Mouse (Mus musculus) CD4-positive, CD25-positive, alpha-beta regulatory T cell, adult 4 months (primary cell): ENCODE data around the gene Sim2. TPM values are rescaled to one million over a fixed set of nuclear protein-coding genes. Genes with fewer than 3 reads are reported as not detected.

Experiments
- ATAC-seq: one replicate; pipeline ENCODE4 v1.8.0; 2017
- polyA plus RNA-seq, 2 experiments: library from polyadenylated mRNA; unstranded; fragments of 100-300 nt; shearing (Covaris generic); gene quantifications; one replicate each; pipeline ENCODE4 v1.2.1; 2017

Gene Sim2
- polyA plus RNA-seq, 2 experiments from 2014 or later = not detected

DNA sequence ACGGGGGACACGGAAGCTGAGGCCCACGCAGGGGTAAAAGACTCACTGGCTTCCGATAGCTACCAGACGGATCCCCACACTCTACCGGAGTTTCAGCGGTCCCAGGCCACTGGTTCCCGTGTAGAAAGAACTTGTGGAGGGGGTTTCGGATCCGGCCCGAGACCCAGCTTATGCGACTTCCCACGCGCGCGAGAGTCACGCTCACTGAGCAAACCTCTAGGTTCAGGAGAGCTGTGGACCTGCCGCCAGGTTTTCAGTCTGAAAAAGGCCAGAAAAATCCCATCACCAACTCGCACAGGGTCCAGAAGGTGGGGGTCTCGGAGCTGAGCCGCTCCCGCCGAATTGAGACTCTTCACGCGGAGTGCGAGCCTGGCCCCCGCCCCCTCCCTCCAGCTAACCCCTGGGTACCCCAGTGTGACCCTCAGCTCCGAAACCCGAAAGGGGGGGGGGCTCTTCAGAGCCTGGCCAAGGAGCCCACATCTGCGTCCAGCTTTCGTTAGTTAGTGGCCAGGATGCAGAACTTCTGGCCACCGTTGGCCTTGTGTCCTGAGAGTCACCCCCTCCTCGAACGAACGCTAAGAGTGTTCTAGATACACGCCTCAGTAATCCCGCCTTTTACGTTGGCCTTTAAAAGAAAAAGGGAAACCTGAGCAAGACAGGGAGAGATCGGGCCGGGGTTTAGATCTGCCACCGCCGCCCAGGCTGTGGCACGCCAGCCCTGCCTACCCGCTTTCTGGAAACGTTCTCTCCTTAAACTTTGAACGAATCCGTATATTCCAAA is 5.5 kb upstream of the Sim2 start:
- peak; percentile 37 for ATAC-seq

- ATAC-seq = no peak
Measured at GRCm38 (mm10) chr16:94079856-94080555, 4.7 kb upstream of the Sim2 start.

- no peak for ATAC-seq
Measured at GRCm38 (mm10) chr16:94081596-94081995, 3.1 kb upstream of the Sim2 start.

GRCm38 (mm10) chr16:94081996-94082708 is 2.6 kb upstream of the Sim2 start:
- ATAC-seq = no peak

GRCm38 (mm10) chr16:94082960-94083847 is 1.5 kb upstream of the Sim2 start:
- ATAC-seq = no peak

DNA sequence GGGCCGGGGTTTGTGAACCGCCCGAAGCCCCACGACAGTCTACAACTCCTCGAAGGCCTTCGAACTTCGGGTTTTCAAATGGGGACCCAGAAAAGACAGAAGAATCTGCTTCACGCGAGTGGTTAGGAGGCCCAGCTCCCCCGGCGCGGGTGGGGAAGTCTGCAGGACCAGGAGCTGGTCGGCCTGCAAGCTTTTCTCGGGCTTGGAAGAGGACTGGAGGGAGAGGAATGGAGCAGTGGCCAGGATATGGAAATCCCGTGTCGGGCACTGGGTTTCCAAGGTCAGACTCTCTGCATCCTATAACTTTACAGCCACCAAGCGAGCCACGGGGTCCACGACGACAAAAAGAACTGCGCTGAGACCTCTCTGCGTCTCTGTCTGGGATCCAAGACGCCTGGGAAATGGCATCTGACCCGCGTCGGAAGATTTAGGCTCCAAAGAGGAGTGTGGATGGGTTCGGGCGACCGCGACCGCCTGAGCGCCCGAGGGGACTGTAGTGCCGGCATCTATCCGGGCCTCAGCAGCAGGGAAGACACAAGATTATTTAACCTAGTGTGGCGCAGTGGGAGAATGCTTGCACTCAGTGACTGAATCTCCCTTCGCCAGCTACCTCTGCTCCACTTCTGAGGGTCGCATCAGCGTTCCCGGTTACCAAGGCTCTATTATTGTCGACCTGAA is 744 bp upstream of the Sim2 start:
- ATAC-seq = no peak

DNA sequence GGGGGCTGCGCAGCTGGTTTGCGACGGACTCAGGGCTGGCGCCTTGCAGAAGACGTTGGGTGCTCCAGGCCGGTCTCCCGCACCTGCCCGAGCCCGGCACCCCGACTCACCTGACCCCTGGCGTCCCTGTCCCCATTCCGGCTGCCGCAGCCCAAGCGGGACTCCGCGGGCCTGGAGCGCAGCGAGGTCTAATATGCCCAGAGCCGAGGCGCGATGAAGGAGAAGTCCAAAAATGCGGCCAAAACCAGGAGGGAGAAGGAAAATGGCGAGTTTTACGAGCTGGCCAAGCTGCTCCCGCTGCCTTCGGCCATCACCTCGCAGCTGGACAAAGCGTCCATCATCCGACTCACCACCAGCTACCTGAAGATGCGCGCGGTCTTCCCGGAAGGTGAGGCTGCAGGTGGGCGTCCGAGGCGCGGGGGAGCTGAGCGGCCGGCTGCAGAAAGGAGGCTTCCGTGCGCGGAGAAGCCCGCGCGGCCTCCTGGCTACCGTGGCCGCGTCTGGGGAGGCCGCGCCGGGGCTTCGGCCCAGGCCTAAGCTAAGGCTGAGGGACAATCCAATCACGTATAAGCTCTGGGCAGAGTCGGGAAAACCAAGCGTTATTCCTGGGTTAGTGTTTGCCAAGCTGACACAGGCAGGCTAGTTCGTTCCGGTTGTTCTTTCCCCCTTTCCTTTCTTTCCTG is 1.0 kb downstream of the Sim2 start:
- ATAC-seq = no peak

GRCm38 (mm10) chr16:94086701-94087569 is 2.2 kb downstream of the Sim2 start:
- ATAC-seq = no peak

- ATAC-seq = no peak
Measured at GRCm38 (mm10) chr16:94087570-94088225, 3.0 kb downstream of the Sim2 start.

GRCm38 (mm10) chr16:94088226-94088748 is 3.6 kb downstream of the Sim2 start:
- ATAC-seq = no peak

- ATAC-seq = no peak
Measured at GRCm38 (mm10) chr16:94088819-94089692, 4.3 kb downstream of the Sim2 start.

DNA sequence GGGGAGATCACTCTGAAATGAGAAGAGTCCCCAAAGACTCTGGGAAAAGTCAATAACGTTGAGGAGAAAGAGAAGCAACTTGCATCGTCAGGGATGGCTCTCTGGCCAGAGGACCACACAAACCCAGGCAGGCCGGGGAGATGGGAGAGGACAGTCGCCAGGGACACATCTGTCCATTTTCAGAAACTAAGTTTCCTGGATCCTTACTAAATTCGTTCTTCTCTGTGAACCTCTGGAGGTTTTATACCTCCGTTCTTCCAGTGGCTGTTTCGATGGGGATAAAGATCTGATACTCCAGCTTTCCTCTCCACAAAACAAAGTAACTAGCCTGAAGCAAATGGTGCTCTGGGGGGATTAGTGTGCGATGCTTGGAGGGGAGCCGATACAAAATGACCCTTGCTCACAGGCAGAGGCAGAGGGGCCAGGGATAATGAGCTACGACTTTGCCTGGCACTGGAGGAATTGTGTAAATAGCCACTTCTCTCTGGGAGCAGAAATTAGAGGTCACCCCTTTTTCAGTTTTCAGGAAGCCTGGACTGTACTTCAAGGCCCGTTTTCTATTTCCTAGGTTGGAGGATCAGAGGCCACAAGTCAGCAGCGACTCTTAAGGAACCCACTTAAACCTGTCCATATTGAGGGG is 7.9 kb downstream of the Sim2 start:
- no peak for ATAC-seq

DNA sequence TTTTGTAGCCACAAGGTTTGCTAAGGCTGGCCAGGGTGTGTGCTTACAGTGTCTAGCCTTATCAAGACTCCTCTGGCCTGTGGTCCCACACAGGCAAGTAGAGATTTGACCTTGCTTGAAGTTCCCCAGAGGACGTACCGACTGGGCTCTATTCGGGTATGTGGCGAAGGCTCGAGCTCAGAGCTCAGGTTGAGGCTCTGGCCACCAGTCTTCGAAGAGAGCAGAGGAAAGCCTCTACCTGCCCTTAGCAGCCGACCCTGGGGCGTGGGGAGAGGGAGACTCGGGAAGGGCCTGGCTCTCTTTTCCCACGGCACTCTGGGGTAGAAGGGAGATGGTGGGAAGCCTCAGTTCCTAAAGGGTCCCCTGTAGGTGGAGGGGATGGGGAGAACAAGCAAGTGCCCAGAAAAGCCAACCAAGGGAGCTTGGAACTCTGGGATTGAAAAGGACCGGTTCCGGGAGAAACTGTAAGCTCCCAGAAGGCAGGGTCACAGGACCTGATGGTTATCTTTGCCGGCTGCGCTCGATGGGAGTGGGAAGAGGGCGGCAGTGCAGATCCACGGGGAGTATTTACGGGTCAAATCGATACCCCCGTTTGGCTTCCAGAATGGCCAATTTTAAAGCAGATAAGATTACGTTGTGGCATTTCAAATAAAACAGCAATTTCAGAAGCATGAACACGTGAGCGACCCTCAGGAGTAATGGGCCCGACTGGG is 8.6 kb downstream of the Sim2 start:
- no peak for ATAC-seq

DNA sequence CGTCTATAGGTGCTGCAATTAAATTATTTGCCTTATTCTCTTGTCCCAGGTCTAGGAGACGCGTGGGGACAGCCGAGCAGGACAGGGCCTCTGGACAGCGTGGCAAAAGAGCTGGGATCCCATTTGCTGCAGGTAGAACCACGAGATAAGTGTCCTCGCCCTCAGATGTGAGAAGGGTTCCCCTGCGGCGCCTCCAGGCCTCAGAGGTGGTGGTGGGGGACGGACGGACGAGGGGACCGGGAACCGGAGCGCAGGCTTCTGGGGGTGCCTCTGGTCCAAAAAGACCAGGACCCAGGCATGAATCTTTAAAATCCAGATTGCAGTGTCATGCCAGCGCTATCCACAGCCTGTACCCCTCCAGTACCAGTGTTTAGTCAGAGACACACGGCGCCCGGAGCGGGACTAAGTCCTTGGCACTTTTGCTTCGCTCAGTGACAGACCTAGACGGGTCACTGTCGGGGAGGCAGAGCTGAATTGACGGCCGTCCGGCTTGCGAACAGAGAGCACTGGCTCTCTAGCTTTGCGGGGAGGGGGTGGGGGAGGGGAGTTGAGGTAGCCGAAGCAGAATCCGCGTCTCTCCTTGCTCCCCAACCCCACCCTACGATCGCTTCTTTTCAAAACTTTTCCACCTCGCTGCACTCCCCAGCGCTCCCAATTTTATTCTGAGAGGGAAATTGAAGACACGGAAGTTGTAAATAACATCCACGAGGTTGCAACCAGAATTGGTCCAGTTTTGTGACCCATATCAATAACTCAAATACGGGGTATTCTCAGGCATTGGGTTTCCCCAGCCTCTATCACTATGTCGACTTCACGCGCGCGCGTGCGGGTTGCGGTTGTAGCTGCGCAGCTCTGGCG is 9.7 kb downstream of the Sim2 start:
- ATAC-seq = no peak

GRCm38 (mm10) chr16:94095109-94095822 is 10.5 kb downstream of the Sim2 start:
- ATAC-seq = no peak
